Mouse (Mus musculus) cerebellum, adult 9-10 months (tissue): Measurements from ENCODE around the gene Rabac1.
A peak's percentile ranks its signal among the peaks of the same experiment; 100 is the strongest.

Source experiments
- DNase-seq: peaks from one replicate; pipeline ENCODE4 v3.0.0; 2022

Gene Rabac1

GRCm38 (mm10) chr7:24971972-24972893 lies at the start of gene Rabac1:
Gene Rabac1, minus strand, starts transcription at chr7:24972754.
- DNase-seq = peak; percentile 97

DNA sequence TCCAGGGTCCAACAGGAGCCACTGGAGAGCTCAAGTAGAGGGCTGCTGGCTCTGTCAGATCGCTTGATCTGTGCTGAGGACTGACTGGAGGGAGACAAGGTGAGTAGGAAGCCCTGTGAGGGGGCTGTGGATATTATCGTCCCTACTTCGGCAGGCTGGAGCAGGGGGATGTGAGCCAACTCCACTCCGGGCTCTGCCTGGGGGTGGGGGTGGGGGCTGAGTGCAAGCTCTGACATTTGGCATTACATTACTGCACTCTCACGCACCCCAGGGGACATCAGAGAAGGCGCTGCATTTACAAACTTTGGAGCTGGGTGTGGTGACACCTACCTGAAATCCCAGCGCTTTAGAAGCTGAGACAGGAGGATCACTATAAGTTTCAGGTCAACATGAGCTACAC lies 39.0 kb upstream of the Rabac1 start:
- DNase-seq = no peak

- DNase-seq = peak; percentile 86
Observed at GRCm38 (mm10) chr7:25010090-25010913, 37.7 kb upstream of the Rabac1 start.

- DNase-seq = peak; percentile 82
Observed at GRCm38 (mm10) chr7:25009099-25009700, 36.6 kb upstream of the Rabac1 start.

GRCm38 (mm10) chr7:25008635-25009034 lies 36.1 kb upstream of the Rabac1 start:
- DNase-seq = peak; percentile 80

DNA sequence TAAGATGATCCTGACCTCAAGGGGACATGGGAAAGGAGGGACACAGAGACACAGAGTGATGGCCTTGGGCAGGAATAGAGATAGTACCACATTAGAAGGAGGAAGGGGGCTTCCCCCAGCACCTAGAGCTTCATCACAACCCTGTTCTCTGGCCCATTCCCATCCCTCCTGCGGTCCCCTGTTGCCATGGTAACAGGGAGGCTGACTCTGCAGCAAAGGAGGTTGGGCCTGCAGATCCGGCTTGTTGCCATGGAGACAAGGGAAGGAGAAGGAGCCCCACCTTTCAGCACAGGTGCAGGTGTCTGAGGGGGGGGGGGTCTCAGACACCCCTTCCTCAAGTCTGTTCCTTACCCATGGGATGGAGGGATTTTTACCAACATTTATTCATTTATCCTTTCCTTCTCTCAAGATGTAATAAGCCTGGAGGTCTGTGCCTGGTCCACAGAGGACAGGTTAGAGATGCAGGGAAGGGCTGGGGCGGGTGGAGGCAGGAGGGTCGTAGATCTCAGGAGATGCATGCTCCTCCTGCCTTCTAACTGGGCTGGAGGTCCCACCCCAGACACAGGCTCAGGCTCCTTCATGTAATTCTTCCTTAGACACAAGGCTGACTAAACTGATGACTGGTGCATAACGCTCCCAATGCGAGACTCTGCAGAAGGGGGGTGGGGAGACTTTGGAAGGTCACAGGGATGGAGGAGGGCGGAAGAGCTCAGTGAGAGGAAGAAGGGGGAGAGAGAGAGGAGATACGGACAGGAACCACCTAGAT lies 35.2 kb upstream of the Rabac1 start:
- DNase-seq = peak; percentile 88

- peak; percentile 61 for DNase-seq
Observed at GRCm38 (mm10) chr7:25006586-25007364, 34.2 kb upstream of the Rabac1 start.

DNA sequence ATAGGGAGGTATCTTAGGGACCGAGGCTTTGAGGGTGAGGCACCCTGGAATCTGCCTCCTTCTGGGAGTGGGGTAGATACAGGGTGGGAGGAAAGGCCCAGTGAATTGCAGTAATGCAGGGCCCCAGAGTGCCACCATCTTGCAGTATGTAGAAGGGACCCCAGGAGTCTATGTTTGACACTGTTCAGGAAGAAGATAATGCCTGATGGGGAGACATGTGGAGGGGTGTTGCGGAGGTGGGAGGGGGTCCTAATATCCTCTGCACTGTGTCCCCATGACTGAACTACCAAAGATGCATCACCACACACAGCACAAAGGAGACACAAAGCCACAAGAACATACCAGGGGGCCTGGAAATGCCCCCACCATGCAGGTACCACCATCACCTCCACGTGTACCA lies 33.6 kb upstream of the Rabac1 start:
- peak; percentile 73 for DNase-seq

GRCm38 (mm10) chr7:25005421-25006065 lies 33.0 kb upstream of the Rabac1 start, which contains the start of gene Atp1a3:
Gene Atp1a3, minus strand, starts transcription at chr7:25005958.
- DNase-seq = peak; percentile 91

DNA sequence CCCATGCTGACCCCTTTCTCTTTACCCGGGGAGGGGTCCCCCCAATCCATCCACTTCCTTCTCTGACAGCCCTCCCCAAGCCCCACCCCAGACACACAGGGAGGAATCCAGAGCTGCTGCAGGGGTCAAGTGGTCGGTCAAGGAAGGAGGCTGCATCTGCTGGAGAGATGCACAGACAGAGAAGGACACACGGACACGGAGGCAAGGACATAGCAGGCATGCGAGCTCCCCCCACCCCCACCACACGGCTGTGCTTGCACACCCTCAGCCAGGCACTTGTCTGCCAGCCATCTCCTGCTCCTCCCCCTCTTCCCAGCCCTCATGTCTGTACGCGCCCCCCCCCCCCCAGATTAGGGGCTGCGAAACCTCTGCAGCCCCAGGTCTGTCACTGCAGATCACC lies 32.3 kb upstream of the Rabac1 start:
- DNase-seq = peak; percentile 63

DNA sequence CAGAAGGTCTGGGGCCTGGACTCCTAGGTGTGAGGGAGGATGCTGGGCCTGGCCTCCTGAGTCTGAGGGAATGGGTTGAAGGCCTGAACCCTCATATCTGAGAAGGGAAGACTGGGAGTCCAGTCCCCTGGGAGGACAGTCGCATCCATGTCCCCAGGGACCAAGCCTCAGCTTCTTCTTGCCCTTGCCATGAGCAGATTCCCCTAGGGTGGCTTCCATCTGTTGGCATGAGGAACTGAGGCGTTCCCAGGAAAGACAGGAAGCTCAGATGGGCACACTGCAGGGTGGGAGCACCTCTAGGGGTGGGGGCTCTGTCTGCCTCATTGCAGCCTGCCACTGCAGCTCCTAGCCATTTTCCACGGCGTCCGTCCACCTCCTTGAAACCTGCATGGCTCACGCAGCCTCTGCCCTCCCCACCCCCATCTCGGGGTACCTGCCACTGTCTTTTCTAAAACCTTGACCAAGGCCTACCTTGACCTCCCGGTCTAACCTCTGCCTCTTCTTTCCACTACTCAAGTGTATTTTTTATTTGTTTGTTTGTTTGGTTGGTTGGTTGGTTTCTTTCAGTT lies 31.4 kb upstream of the Rabac1 start:
- peak; percentile 71 for DNase-seq

GRCm38 (mm10) chr7:25003291-25003690 lies 30.7 kb upstream of the Rabac1 start:
- DNase-seq = no peak

DNA sequence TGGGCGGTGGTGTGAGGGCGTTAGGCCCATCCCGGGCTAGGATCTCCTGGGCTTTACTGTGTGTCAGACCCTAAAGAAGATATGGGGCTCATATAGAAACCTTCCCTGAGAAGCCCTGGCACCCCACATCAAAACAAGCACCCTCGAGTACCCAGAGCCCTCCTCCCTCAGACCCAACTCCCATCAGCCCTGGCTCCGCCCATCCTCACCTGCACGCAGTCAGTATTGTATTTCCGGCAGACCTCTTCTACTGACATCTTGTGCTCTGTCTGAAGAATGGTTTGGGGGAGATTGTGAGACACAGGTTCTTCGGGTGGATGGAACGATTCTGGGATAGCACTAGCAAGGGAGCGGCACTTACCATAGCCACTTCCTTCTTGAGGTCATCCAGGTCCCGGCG lies 28.2 kb upstream of the Rabac1 start:
- DNase-seq = no peak

GRCm38 (mm10) chr7:25000211-25000610 lies 27.7 kb upstream of the Rabac1 start:
- no peak for DNase-seq

- no peak for DNase-seq
Observed at GRCm38 (mm10) chr7:24993081-24993480, 20.5 kb upstream of the Rabac1 start.

DNA sequence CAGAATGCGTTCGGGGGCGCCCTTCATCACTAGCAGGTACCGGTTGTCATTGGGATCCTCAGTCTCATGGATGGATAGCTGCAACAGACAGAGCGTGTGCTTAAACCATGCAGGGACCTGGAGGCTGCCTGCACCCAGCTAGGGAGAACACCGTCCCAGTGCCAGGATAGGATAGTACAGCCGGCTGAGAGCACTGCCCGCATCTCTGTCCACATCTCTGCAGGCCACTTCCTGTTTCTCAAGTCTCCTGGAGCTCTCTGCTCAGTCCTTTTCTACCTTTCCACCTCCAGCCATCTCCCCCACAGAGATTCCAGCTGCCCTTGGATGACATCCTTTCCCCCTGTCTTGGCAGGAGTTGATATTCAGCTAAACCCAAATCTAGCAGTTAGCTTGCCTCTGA lies 17.9 kb upstream of the Rabac1 start:
- DNase-seq = no peak

- no peak for DNase-seq
Observed at GRCm38 (mm10) chr7:24987941-24988340, 15.4 kb upstream of the Rabac1 start.

- no peak for DNase-seq
Observed at GRCm38 (mm10) chr7:24985799-24986198, 13.2 kb upstream of the Rabac1 start.

DNA sequence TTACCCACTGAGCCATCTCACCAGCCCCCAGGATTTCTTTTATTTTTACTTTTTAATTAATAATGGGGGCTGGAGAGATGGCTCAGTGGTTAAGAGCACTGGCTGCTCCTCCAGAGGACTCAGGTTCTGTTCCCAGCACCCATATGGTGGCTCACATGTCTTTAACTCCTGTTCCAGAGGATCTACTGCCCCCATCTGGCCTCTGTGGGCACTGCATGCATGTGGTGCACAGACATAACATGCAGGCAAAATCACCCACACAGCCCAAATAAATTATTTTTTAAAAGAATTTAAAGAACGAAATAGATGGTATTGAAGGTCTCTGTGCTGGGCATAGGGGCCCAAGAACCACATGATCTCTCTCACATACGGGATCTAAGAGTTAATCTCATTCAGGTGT lies 11.8 kb upstream of the Rabac1 start:
- no peak for DNase-seq

DNA sequence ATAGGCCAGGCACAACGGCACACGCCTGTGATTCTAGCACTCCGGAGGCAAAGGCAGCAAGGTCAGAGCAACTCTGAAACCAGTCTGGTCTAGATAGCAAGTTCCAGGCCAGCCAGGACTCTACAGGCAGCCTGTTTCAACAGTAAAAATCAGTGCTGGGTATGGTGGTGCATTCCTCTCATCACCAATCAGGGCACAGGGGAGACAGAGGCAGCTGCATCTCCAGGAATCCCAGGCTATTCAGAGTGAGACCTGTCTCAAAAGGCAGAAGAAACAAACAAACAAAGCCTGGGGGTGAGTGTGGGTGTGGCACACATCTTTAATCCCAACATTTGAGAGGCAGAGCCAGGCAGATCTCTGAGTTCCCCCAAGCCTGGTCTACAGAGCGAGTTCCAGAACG lies 10.8 kb upstream of the Rabac1 start:
- DNase-seq = no peak

DNA sequence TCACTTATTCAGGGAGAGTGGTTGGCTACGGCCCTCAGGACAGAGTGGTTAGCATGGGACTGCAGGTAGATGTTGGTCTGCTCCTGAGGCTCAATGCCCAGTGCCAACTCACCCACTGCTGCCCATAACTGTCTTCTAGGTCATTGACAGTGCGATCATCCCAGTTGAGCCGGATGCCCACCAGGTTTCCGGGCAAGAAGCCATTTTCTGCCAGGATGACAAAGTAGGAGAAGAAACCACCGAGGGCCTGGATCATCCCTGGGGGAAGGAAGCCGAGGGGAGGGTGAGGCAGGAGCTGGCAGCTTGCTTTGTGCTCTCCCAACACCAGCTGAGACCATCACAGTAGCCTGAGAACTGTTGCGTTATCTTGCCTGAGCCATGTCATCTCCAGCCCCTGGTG lies 7.9 kb upstream of the Rabac1 start:
- no peak for DNase-seq
